Mouse (Mus musculus): ENCODE measurements at regions not wholly inside any gene's neighbourhood (a gene's known extent, or its start where the extent isn't known, plus 50 kb on each side); places are given as distances from the start of the nearest gene placed in this dataset.

GRCm38 (mm10) chr7:40536601-40537000 lies 361.5 kb upstream of the Vstm2b start:
- no peak overlapping the region for H3K9ac ChIP-seq (ENCODE audit: low read depth, low read length)
- ATAC-seq = no peak; the same call in 1 of the 2 replicates
- 58% methylated on average over 3 of the region's 3 CpGs for WGBS
- H3K27ac ChIP-seq (ENCODE audit: low read depth, low read length) = no peak overlapping the region
- no peaks in the 10 kb centered on the region for H3K27me3 ChIP-seq (replicated peaks; ENCODE audit: control insufficient read depth, insufficient read depth, low read length)
- no peak overlapping the region for H3K4me3 ChIP-seq (ENCODE audit: low read length)
- H3K9me3 ChIP-seq (ENCODE audit: control insufficient read depth, low read length) = no peaks in the 10 kb centered on the region
- no peaks in the 10 kb centered on the region for H3K4me1 ChIP-seq (ENCODE audit: control insufficient read depth, insufficient read depth, low read depth, low read length)
- H3K4me2 ChIP-seq (ENCODE audit: low read length) = no peak overlapping the region
- no peaks in the 10 kb centered on the region for H3K36me3 ChIP-seq (ENCODE audit: control insufficient read depth, insufficient read depth, low read length)

- Histone ChIP-seq H3K4me3 (ENCODE audit: low read length) (no peak overlapping the region), H3K27me3 (replicated peaks; ENCODE audit: control insufficient read depth, insufficient read depth, low read length) (no peaks in the 10 kb centered on the region), H3K9me3 (ENCODE audit: control insufficient read depth, low read length) (no peaks in the 10 kb centered on the region), H3K36me3 (ENCODE audit: control insufficient read depth, insufficient read depth, low read length) (no peaks in the 10 kb centered on the region), H3K27ac (ENCODE audit: low read depth, low read length) (no peak overlapping the region), H3K4me2 (ENCODE audit: low read length) (no peak overlapping the region), H3K9ac (ENCODE audit: low read depth, low read length) (no peak overlapping the region), H3K4me1 (ENCODE audit: control insufficient read depth, insufficient read depth, low read depth, low read length) (no peaks in the 10 kb centered on the region)
- WGBS = 83% methylated on average over 3 of the region's 3 CpGs
- no peak for ATAC-seq
Measured at GRCm38 (mm10) chr7:40537621-40538020, 360.5 kb upstream of the Vstm2b start.

GRCm38 (mm10) chr7:40539789-40540188 lies 358.3 kb upstream of the Vstm2b start:
- WGBS = 62% methylated on average over 5 of the region's 5 CpGs
- H3K4me3 ChIP-seq (ENCODE audit: low read length) = no peak overlapping the region
- no peaks in the 10 kb centered on the region for H3K9me3 ChIP-seq (ENCODE audit: control insufficient read depth, low read length)
- 0 out of 2 replicates have a peak, but pooled peaks have one; percentile 50 for ATAC-seq
- no peaks in the 10 kb centered on the region for H3K36me3 ChIP-seq (ENCODE audit: control insufficient read depth, insufficient read depth, low read length)
- no peak overlapping the region for H3K4me2 ChIP-seq (ENCODE audit: low read length)
- H3K27ac ChIP-seq (ENCODE audit: low read depth, low read length) = no peak overlapping the region
- H3K4me1 ChIP-seq (ENCODE audit: control insufficient read depth, insufficient read depth, low read depth, low read length) = no peaks in the 10 kb centered on the region
- H3K9ac ChIP-seq (ENCODE audit: low read depth, low read length) = no peak overlapping the region
- no peaks in the 10 kb centered on the region for H3K27me3 ChIP-seq (replicated peaks; ENCODE audit: control insufficient read depth, insufficient read depth, low read length)

GRCm38 (mm10) chr7:40541283-40541682 lies 356.8 kb upstream of the Vstm2b start:
- 70% methylated on average over 4 of the region's 4 CpGs for WGBS
- H3K9ac ChIP-seq (ENCODE audit: low read depth, low read length) = no peak overlapping the region
- ATAC-seq = no peak
- no peak overlapping the region for H3K4me2 ChIP-seq (ENCODE audit: low read length)
- no peak overlapping the region for H3K27ac ChIP-seq (ENCODE audit: low read depth, low read length)
- H3K36me3 ChIP-seq (ENCODE audit: control insufficient read depth, insufficient read depth, low read length) = no peaks in the 10 kb centered on the region
- H3K9me3 ChIP-seq (ENCODE audit: control insufficient read depth, low read length) = no peaks in the 10 kb centered on the region
- H3K27me3 ChIP-seq (replicated peaks; ENCODE audit: control insufficient read depth, insufficient read depth, low read length) = no peaks in the 10 kb centered on the region
- no peaks in the 10 kb centered on the region for H3K4me1 ChIP-seq (ENCODE audit: control insufficient read depth, insufficient read depth, low read depth, low read length)
- H3K4me3 ChIP-seq (ENCODE audit: low read length) = no peak overlapping the region

GRCm38 (mm10) chr7:40563447-40564118 lies 334.5 kb upstream of the Vstm2b start:
- Histone ChIP-seq H3K9ac (ENCODE audit: low read depth, low read length) (no peak overlapping the region), H3K4me2 (ENCODE audit: low read length) (no peak overlapping the region), H3K36me3 (ENCODE audit: control insufficient read depth, insufficient read depth, low read length) (no peaks in the 10 kb centered on the region), H3K9me3 (ENCODE audit: control insufficient read depth, low read length) (0 out of 2 replicates have a peak, but pooled peaks cover 2% of the 10 kb centered on the region), H3K27me3 (replicated peaks; ENCODE audit: control insufficient read depth, insufficient read depth, low read length) (no peaks in the 10 kb centered on the region), H3K4me1 (ENCODE audit: control insufficient read depth, insufficient read depth, low read depth, low read length) (peaks cover 2% of the 10 kb centered on the region; the same call in 1 of the 2 replicates), H3K27ac (ENCODE audit: low read depth, low read length) (no peak overlapping the region), H3K4me3 (ENCODE audit: low read length) (no peak overlapping the region)
- 50% methylated on average over 10 of the region's 10 CpGs for WGBS
- ATAC-seq = peak; percentile 85

GRCm38 (mm10) chr7:40575971-40576370 lies 322.2 kb upstream of the Vstm2b start:
- H3K9me3 ChIP-seq (ENCODE audit: control insufficient read depth, low read length) = no peaks in the 10 kb centered on the region
- WGBS = 78% methylated on average over 4 of the region's 4 CpGs
- ATAC-seq = no peak
- H3K9ac ChIP-seq (ENCODE audit: low read depth, low read length) = no peak overlapping the region
- H3K36me3 ChIP-seq (ENCODE audit: control insufficient read depth, insufficient read depth, low read length) = no peaks in the 10 kb centered on the region
- no peaks in the 10 kb centered on the region for H3K4me1 ChIP-seq (ENCODE audit: control insufficient read depth, insufficient read depth, low read depth, low read length)
- no peak overlapping the region for H3K27ac ChIP-seq (ENCODE audit: low read depth, low read length)
- H3K4me3 ChIP-seq (ENCODE audit: low read length) = no peak overlapping the region
- no peaks in the 10 kb centered on the region for H3K27me3 ChIP-seq (replicated peaks; ENCODE audit: control insufficient read depth, insufficient read depth, low read length)
- H3K4me2 ChIP-seq (ENCODE audit: low read length) = no peak overlapping the region

GRCm38 (mm10) chr7:40577365-40577764 lies 320.8 kb upstream of the Vstm2b start:
- Histone ChIP-seq H3K4me1 (ENCODE audit: control insufficient read depth, insufficient read depth, low read depth, low read length) (no peaks in the 10 kb centered on the region), H3K27me3 (replicated peaks; ENCODE audit: control insufficient read depth, insufficient read depth, low read length) (no peaks in the 10 kb centered on the region), H3K36me3 (ENCODE audit: control insufficient read depth, insufficient read depth, low read length) (no peaks in the 10 kb centered on the region), H3K4me2 (ENCODE audit: low read length) (no peak overlapping the region), H3K9me3 (ENCODE audit: control insufficient read depth, low read length) (no peaks in the 10 kb centered on the region), H3K27ac (ENCODE audit: low read depth, low read length) (no peak overlapping the region), H3K4me3 (ENCODE audit: low read length) (no peak overlapping the region), H3K9ac (ENCODE audit: low read depth, low read length) (no peak overlapping the region)
- 79% methylated on average over 4 of the region's 4 CpGs for WGBS
- ATAC-seq = no peak

GRCm38 (mm10) chr7:40620761-40621160 lies 277.4 kb upstream of the Vstm2b start:
- ATAC-seq = no peak
- Histone ChIP-seq H3K36me3 (ENCODE audit: control insufficient read depth, insufficient read depth, low read length) (no peaks in the 10 kb centered on the region), H3K27me3 (replicated peaks; ENCODE audit: control insufficient read depth, insufficient read depth, low read length) (no peaks in the 10 kb centered on the region), H3K27ac (ENCODE audit: low read depth, low read length) (no peak overlapping the region), H3K4me2 (ENCODE audit: low read length) (no peak overlapping the region), H3K4me3 (ENCODE audit: low read length) (no peak overlapping the region), H3K9me3 (ENCODE audit: control insufficient read depth, low read length) (no peaks in the 10 kb centered on the region), H3K4me1 (ENCODE audit: control insufficient read depth, insufficient read depth, low read depth, low read length) (no peaks in the 10 kb centered on the region), H3K9ac (ENCODE audit: low read depth, low read length) (no peak overlapping the region)
- 74% methylated on average over 3 of the region's 3 CpGs for WGBS

GRCm38 (mm10) chr7:40622811-40623210 lies 275.3 kb upstream of the Vstm2b start:
- Histone ChIP-seq H3K27me3 (replicated peaks; ENCODE audit: control insufficient read depth, insufficient read depth, low read length) (no peaks in the 10 kb centered on the region), H3K4me3 (ENCODE audit: low read length) (no peak overlapping the region), H3K4me2 (ENCODE audit: low read length) (no peak overlapping the region), H3K27ac (ENCODE audit: low read depth, low read length) (no peak overlapping the region), H3K36me3 (ENCODE audit: control insufficient read depth, insufficient read depth, low read length) (no peaks in the 10 kb centered on the region), H3K9me3 (ENCODE audit: control insufficient read depth, low read length) (no peaks in the 10 kb centered on the region), H3K4me1 (ENCODE audit: control insufficient read depth, insufficient read depth, low read depth, low read length) (no peaks in the 10 kb centered on the region), H3K9ac (ENCODE audit: low read depth, low read length) (no peak overlapping the region)
- ATAC-seq = no peak
- WGBS = 46% methylated on average over 3 of the region's 3 CpGs

All from hindbrain, embryonic 16.5 days (tissue).